Mouse (Mus musculus) adrenal gland (tissue): ENCODE measurements at regions not wholly inside any gene's neighbourhood (a gene's known extent, or its start where the extent isn't known, plus 50 kb on each side); places are given as distances from the start of the nearest gene placed in this dataset.

Source experiments
- intact Hi-C: fragments of 180-260 bp; cut with DNase I; formaldehyde crosslinking; loops from one replicate; pipeline ENCODE4 v1.15.1; 2025

- intact Hi-C loops, result no loop called here
These were observed 327.4 kb downstream of the Adgrl2 start for GRCm38 (mm10) chr3:148662888-148663477.

DNA sequence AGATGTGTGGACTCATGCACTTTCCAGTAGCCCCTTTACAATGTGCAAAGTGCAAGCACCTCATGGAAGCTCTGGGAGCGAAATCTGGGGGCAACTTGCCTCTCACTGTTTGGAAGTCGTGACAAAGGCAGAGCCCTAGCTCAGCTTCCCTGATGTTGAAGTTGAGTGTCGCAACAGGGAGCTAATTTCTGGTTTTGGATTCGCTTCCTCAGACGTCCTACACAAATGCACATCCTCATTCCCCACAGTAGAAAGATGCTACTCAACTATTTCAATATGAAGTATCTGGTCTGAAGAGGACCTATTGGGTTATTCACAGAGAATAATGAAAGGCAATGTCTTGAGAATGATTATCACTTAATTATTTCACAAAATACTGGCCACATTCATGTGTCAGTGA is 331.3 kb downstream of the Adgrl2 start:
- intact Hi-C loops, result no loop called here

GRCm38 (mm10) chr3:148658368-148658767 is 332.0 kb downstream of the Adgrl2 start:
- intact Hi-C loops, result no loop called here

DNA sequence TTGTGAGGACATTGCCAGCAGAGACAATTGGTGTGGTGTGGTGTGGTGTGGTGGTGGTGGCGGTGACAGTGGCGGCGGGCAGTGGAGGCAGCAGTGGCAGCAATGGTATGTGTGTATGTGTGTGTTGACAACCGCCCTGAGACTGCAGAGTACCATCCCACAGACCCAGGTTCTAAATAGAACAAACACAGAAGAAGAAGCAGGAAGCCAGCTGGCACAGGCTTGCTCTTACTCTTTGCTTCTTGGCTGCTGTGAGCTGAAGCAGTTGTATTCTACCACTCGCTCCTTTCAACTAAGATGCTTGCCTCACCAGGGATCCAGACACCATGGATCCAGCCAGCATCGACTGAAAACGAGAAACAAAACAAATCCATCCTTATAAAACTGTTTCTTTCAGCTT is 334.2 kb downstream of the Adgrl2 start:
- intact Hi-C loops, result no loop called here

- intact Hi-C loops, result no loop called here
These were observed 340.1 kb downstream of the Adgrl2 start for GRCm38 (mm10) chr3:148650241-148650640.

GRCm38 (mm10) chr3:148644924-148645323 is 345.4 kb downstream of the Adgrl2 start:
- intact Hi-C loops, result no loop called here

- intact Hi-C loops, result no loop called here
These were observed 348.8 kb downstream of the Adgrl2 start for GRCm38 (mm10) chr3:148641581-148641980.

- intact Hi-C loops, result no loop called here
These were observed 349.7 kb downstream of the Adgrl2 start for GRCm38 (mm10) chr3:148640680-148641101.

DNA sequence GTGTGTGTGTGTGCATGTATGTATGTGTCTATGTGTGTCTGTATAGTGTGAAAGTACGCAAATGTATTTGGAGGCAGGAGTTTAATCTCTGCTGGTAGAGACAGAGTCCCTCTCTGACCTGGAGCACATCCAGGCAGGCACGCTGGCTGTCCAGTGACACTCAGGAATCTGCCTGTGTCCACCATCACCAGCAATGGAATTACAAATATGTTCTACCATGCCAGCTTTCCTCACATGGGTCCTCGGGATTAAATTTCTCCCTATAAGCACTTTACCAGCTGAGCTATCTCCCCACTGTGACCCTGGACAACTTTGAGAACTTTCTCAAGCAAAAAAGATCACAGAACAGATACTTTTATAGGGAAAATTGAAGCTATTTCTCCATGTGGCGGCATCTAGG is 355.3 kb downstream of the Adgrl2 start:
- intact Hi-C loops, result no loop called here

- intact Hi-C loops, result no loop called here
These were observed 356.0 kb downstream of the Adgrl2 start for GRCm38 (mm10) chr3:148634352-148634751.

DNA sequence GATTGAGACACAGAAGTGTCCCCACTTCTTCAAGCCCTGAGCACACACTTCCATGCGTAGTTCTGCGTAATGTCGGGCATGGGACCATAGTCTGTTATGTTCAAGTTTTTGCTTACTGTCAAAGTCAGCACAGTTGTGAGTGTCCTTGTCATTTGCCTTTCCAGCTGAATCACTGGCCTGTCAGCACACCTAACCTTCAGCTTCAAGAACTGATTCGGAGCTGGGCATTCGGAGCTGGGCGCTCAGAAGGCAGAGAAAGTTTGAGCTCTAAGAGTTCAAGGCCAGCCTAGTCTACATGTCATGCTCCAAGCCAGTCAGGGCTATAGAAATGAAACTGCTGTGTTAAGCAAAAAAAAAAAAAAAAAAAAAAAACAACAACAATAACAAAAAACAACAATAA is 357.1 kb downstream of the Adgrl2 start:
- intact Hi-C loops, result no loop called here

DNA sequence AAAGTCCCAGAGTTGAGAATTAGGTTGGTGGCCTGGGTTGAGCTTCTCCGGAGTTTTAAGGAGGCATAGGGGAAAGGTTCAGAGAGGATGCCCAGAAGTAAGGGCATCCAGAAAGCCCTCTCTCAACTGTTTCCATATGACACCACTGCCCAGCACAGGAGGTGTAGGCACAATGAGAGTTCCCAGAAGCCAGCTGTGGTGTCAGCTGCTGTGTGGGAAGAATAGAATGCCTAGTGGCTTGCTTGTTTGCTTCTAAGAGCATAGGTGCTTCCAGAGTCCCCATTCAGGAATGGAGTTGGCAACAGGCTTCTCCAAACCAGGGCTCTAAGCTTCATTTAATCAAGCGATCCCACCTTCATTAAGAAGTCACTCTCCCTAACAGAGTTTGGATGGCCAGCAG is 357.9 kb downstream of the Adgrl2 start:
- intact Hi-C loops, result no loop called here

DNA sequence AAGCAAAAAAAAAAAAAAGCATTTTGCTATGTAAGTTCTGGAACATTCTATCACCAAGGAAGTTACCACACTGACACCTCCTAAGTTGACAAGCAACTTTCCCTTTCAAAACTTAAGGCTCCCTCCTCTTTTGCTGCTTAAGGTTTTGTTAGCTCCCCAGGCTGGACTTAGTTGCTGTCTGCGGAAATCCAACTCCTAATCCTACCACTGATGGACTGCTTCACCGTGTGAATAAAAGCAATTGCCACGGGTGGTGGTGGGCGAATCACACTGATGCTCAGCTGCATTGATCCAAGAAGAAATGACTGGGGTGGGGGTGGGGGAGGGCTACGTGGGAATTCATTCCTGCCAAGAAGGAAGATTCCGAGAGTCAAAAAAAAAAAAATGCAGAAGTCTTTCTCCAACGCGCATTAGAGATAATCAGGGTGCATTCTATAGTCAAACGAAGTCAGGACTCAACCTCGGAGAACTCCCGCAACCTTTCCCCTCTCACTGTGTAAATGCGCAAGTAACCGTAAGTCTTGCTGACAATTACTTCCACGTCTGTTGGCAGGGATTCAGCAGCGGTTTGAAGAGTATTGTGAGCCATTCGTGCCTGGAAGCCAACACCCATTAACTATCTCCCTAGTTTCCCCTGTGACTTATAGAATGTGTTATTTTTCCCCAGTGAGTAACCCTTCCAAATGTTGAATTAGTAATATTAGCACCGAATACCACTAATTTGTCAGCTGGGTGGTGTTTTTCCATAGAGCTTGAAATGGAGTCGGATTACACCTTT is 358.8 kb downstream of the Adgrl2 start:
- intact Hi-C loops, result no loop called here

DNA sequence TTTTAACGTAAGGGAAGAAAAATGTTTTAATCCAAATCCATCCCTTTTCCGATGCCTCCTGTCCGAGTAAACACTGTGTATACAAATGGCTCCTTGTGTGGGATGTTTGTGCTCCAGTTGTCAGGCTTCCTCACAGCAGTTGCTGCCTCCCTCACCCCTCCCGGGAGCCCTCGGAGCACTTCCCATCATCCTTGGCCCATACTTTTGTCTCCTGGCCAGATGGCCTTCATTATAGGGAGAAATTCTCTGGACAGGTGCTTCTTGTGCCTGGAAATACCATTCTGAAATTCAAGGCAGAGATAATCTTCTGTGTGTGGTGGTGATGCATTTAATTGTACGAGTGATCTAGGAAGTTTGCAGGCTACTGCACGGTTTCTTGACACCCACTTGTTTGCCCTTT is 359.5 kb downstream of the Adgrl2 start:
- intact Hi-C loops, result no loop called here

- intact Hi-C loops, result no loop called here
These were observed 375.2 kb downstream of the Adgrl2 start for GRCm38 (mm10) chr3:148614971-148615671.

DNA sequence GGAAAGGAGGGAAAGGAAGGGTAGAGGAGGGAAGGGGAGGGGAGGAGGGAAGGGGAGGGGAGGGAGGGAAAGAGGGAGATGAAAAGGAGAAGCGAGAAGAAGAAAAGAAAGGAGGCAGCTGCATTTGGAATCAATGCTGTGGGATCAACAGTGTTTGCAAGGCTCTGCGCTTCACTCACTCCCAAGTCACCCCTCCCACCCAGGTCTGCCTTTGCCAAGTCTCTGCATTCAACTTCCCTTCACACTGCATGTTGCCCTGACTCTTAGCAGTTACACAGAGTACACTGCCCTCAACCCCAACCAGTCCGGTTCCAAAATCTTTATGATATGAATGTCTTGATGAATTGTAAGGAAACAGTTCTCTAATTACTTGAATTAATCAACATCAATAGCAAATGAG is 376.9 kb downstream of the Adgrl2 start:
- intact Hi-C loops, result no loop called here

DNA sequence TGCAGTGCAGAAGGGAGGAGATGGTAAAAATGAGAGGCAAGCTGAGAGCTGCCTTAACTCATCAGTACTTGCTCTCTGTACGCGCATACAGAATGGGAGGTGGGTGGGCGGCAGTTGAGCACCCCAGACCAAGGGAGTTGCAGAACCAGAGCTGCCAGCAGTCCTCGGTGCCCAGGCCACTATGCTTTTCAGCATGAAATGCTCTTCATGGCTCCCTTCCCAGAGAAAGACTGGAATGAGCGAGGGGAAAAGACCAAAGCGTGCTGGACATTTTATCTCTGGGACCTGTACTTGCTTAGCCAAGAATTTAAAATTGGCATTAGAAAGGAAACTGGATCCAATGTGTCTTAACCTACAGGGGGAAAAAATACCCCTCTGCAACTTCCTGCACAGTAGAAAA is 387.1 kb downstream of the Adgrl2 start:
- intact Hi-C loops, result no loop called here

DNA sequence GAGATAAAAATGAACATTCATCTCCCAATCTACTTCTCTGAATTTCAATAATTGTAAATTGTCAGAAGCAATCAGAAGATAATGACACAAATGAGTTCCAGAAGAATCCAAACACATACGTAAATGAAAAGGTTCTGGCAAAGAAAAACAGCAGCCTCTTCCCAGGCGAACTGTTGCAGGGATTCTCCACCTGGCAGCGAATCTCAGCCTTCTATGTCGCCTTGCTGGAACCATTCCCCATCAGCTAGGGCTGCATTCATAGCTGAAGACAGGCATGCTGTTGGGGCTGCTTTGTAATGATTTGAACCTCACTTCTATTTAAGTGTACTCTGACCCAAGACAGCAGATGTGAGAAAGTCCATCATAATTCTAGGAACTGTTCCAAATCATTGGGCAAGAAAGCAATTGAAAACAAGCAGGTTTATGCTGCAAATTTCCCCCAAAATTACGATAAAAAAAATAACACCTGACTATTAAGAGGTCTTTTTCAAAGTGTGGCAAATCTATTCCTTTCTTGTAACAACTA is 387.6 kb downstream of the Adgrl2 start:
- intact Hi-C loops, result no loop called here

- intact Hi-C loops, result no loop called here
These were observed 394.8 kb downstream of the Adgrl2 start for GRCm38 (mm10) chr3:148595561-148595960.

- intact Hi-C loops, result no loop called here
These were observed 400.8 kb downstream of the Adgrl2 start for GRCm38 (mm10) chr3:148589556-148589955.

DNA sequence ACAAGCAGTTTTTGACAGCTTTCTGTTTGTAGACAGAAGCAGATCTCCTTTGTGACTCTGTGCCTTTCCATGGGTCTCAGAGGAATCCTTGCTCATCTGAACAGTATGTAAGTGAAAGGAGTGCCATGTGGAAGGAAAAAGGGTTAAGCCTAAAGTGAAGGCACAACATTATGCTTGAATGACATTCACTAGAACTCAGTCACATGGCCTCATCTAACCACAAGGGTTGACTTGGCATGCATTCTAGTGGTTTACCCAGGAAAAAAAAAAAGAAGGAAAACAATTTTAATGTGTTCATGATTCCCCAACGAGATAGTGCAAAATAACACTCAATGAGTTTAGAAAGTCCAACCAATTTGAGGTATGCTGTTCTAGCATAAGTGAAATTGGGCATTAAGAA is 414.6 kb downstream of the Adgrl2 start:
- intact Hi-C loops, result no loop called here

- intact Hi-C loops, result no loop called here
These were observed 417.9 kb downstream of the Adgrl2 start for GRCm38 (mm10) chr3:148572493-148572892.
